Mouse (Mus musculus): ENCODE data around the gene Krt71. TPM values are rescaled to one million over a fixed set of nuclear protein-coding genes. Genes with fewer than 3 reads are reported as not detected.

Krt71 gene
- not detected for polyA plus RNA-seq (2017; shearing (Covaris generic))

GRCm38 (mm10) chr15:101742711-101743110 is at the start of gene Krt71:
Krt71 (minus strand) TSS chr15:101743109.

GRCm38 (mm10) chr15:101786360-101786759 is 43.5 kb upstream of the Krt71 start, which contains the start of gene Krt72:
Krt72 (minus strand) TSS chr15:101786460.

GRCm38 (mm10) chr15:101712720-101713119 is 30.2 kb downstream of the Krt71 start, which contains the start of gene Krt5:
Krt5 (minus strand) TSS chr15:101712898.

GRCm38 (mm10) chr15:101694207-101694606 is 48.7 kb downstream of the Krt71 start, which contains the start of gene Krt6a:
Krt6a (minus strand) TSS chr15:101694307.

Other genes starting within 250 kb of the Krt71 start
- not detected for gene Gm49425, start 225.8 kb downstream of the Krt71 start, polyA plus RNA-seq (2017; shearing (Covaris generic))
- gene Krt84, start 210.3 kb downstream of the Krt71 start, polyA plus RNA-seq (2017; shearing (Covaris generic)), result 0.14 TPM
- not detected for gene Krt82, start 192.4 kb downstream of the Krt71 start, polyA plus RNA-seq (2017; shearing (Covaris generic))
- gene Krt90, start 180.2 kb downstream of the Krt71 start, polyA plus RNA-seq (2017; shearing (Covaris generic)), result not detected
- 0.18 TPM for gene Krt75, start 169.2 kb downstream of the Krt71 start, polyA plus RNA-seq (2017; shearing (Covaris generic))
- gene Gm5414, start 114.9 kb downstream of the Krt71 start, polyA plus RNA-seq (2017; shearing (Covaris generic)), result not detected
- gene Gm5478, start 95.7 kb downstream of the Krt71 start, polyA plus RNA-seq (2017; shearing (Covaris generic)), result not detected
- gene Krt6b, start 62.8 kb downstream of the Krt71 start, polyA plus RNA-seq (2017; shearing (Covaris generic)), result not detected
- not detected for gene Krt6a, start 48.8 kb downstream of the Krt71 start, polyA plus RNA-seq (2017; shearing (Covaris generic))
- gene Krt5, start 30.2 kb downstream of the Krt71 start, polyA plus RNA-seq (2017; shearing (Covaris generic)), result not detected
- gene Krt72, start 43.4 kb upstream of the Krt71 start, polyA plus RNA-seq (2017; shearing (Covaris generic)), result not detected
- gene Krt73, start 59.2 kb upstream of the Krt71 start, polyA plus RNA-seq (2017; shearing (Covaris generic)), result not detected
- gene Krt2, start 75.1 kb upstream of the Krt71 start, polyA plus RNA-seq (2017; shearing (Covaris generic)), result not detected
- gene Krt1, start 107.7 kb upstream of the Krt71 start, polyA plus RNA-seq (2017; shearing (Covaris generic)), result 0.34 TPM
- gene Krt77, start 126.6 kb upstream of the Krt71 start, polyA plus RNA-seq (2017; shearing (Covaris generic)), result 0.10 TPM
- not detected for gene Krt76, start 149.8 kb upstream of the Krt71 start, polyA plus RNA-seq (2017; shearing (Covaris generic))
- not detected for gene Krt4, start 181.6 kb upstream of the Krt71 start, polyA plus RNA-seq (2017; shearing (Covaris generic))
- 0.28 TPM for gene Krt79, start 197.2 kb upstream of the Krt71 start, polyA plus RNA-seq (2017; shearing (Covaris generic))
- gene Krt78, start 211.2 kb upstream of the Krt71 start, polyA plus RNA-seq (2017; shearing (Covaris generic)), result not detected